Mouse (Mus musculus): Measurements from ENCODE around the gene Pdcl3.

GRCm38 (mm10) chr1:38992365-38992764, 7.0 kb downstream of the Pdcl3 start:
- no peak for TF ChIP-seq CTCF (IDR thresholded peaks at IDR 0.05; ENCODE audit: low read depth, low read length)
- no peak for TF ChIP-seq POLR2A (IDR thresholded peaks at IDR 0.05; ENCODE audit: insufficient read depth, low read length)
- no peak for TF ChIP-seq EP300 (IDR thresholded peaks at IDR 0.05; ENCODE audit: insufficient read depth, low read depth, low read length)
